ENCODE assay signal across 8 mouse cellular contexts in genomic region chr1:178275738-178276053, GRCm38 (mm10). TPM values are rescaled to one million over a fixed set of nuclear protein-coding genes. Genes with fewer than 3 reads are reported as not detected.
DNase-seq lines count a peak whose midpoint lies in the region; ATAC-seq and TF ChIP-seq lines count a peak whose summit lies in the region.

No protein-coding gene starts in this region.

- H3K4me3 ChIP-seq in heart, postnatal 0 days (ENCODE audit: low read depth, low read length), result peak overlapping the region; percentile 77
- H3K4me3 ChIP-seq in cortical plate, adult 2 months (ENCODE audit: insufficient read depth, low read length), result peak overlapping the region; percentile 34
- H3K4me3 ChIP-seq in hindbrain, embryonic 14.5 days (replicated peaks; ENCODE audit: low read length), result peak overlapping the region; percentile 53
- peak overlapping the region; percentile 64 for H3K4me3 ChIP-seq in midbrain, embryonic 13.5 days (replicated peaks)

- TF ChIP-seq CTCF in heart, postnatal 0 days (IDR thresholded peaks at IDR 0.05; ENCODE audit: low read depth), result no peak
- no peak for TF ChIP-seq CTCF in cortical plate, adult 2 months (IDR thresholded peaks at IDR 0.05; ENCODE audit: extremely low read depth, insufficient read depth, low read length)

- no peak for TF ChIP-seq POLR2A in cortical plate, adult 2 months (IDR thresholded peaks at IDR 0.05; ENCODE audit: extremely low read depth, insufficient read depth, low read length)

- H3K9me3 ChIP-seq in heart, postnatal 0 days (replicated peaks; ENCODE audit: control insufficient read depth, low read length), result no peaks in the 10 kb centered on the region
- no peaks in the 10 kb centered on the region for H3K9me3 ChIP-seq in hindbrain, embryonic 14.5 days (ENCODE audit: control insufficient read depth, low read length)
- H3K9me3 ChIP-seq in midbrain, embryonic 13.5 days, result no peaks in the 10 kb centered on the region

- ATAC-seq in heart, postnatal 0 days (ENCODE audit: insufficient read depth, low read depth), result peak; percentile 43; the same call in 1 of the 2 replicates
- peak; percentile 56 for ATAC-seq in hindbrain, embryonic 14.5 days (ENCODE audit: low FRiP score)
- peak; percentile 73 for ATAC-seq in midbrain, embryonic 13.5 days

- no peaks in the 10 kb centered on the region for H3K4me1 ChIP-seq in heart, postnatal 0 days (ENCODE audit: control insufficient read depth, insufficient read depth)
- H3K4me1 ChIP-seq in cortical plate, adult 2 months (ENCODE audit: control insufficient read depth, insufficient read depth, low read length), result no peaks in the 10 kb centered on the region
- H3K4me1 ChIP-seq in hindbrain, embryonic 14.5 days (replicated peaks; ENCODE audit: control insufficient read depth, insufficient read depth, low read length), result no peaks in the 10 kb centered on the region
- H3K4me1 ChIP-seq in midbrain, embryonic 13.5 days (replicated peaks), result 0 out of 2 replicates have a peak, but pooled peaks cover 7% of the 10 kb centered on the region

- peak overlapping the region; percentile 76 for H3K4me2 ChIP-seq in heart, postnatal 0 days (ENCODE audit: low read depth, low read length)
- H3K4me2 ChIP-seq in hindbrain, embryonic 14.5 days (replicated peaks), result peak overlapping the region; percentile 75
- H3K4me2 ChIP-seq in midbrain, embryonic 13.5 days (replicated peaks), result peak overlapping the region; percentile 66

- no peaks in the 10 kb centered on the region for H3K27me3 ChIP-seq in heart, postnatal 0 days (ENCODE audit: control insufficient read depth, insufficient read depth, low read length)
- no peaks in the 10 kb centered on the region for H3K27me3 ChIP-seq in hindbrain, embryonic 14.5 days (ENCODE audit: control insufficient read depth, insufficient read depth, low read length)
- no peaks in the 10 kb centered on the region for H3K27me3 ChIP-seq in midbrain, embryonic 13.5 days

- TF ChIP-seq EP300 in heart, postnatal 0 days (IDR thresholded peaks at IDR 0.05; ENCODE audit: low read depth), result no peak

- H3K9ac ChIP-seq in heart, postnatal 0 days (replicated peaks; ENCODE audit: low read depth, low read length), result peak overlapping the region; percentile 86
- H3K9ac ChIP-seq in hindbrain, embryonic 14.5 days, result peak overlapping the region; percentile 88
- H3K9ac ChIP-seq in midbrain, embryonic 13.5 days (replicated peaks), result peak overlapping the region; percentile 83

- no peak for DNase-seq in heart, postnatal 0 days (ENCODE audit: low spot score)
- DNase-seq in heart, postnatal 10 days, result no peak
- DNase-seq in hindbrain, embryonic 14.5 days (ENCODE audit: low spot score), result no peak
- DNase-seq in spleen, postnatal 14 days (ENCODE audit: low spot score in 2 of 2), result no peak
- DNase-seq in kidney, adult 8-10 months, result no peak
- no peak for DNase-seq in urinary bladder, postnatal 14 days (ENCODE audit: low spot score)

- intact Hi-C loops in heart, postnatal 10 days (cut with DNase I), result no loop called here

- no peak overlapping the region for H3K27ac ChIP-seq in heart, postnatal 0 days (ENCODE audit: low read depth)
- no peak overlapping the region for H3K27ac ChIP-seq in cortical plate, adult 2 months (ENCODE audit: insufficient read depth, low read length)
- H3K27ac ChIP-seq in hindbrain, embryonic 14.5 days, result peak overlapping the region; percentile 87
- H3K27ac ChIP-seq in midbrain, embryonic 13.5 days, result peak overlapping the region; percentile 87

- WGBS in heart, postnatal 0 days, result 9% methylated on average over 11 of the region's 11 CpGs
- WGBS in hindbrain, embryonic 14.5 days, result 8% methylated on average over 11 of the region's 11 CpGs
- 8% methylated on average over 11 of the region's 11 CpGs for WGBS in midbrain, embryonic 13.5 days

- H3K36me3 ChIP-seq in heart, postnatal 0 days (replicated peaks; ENCODE audit: control insufficient read depth, insufficient read depth, low read length), result no peaks in the 10 kb centered on the region
- no peaks in the 10 kb centered on the region for H3K36me3 ChIP-seq in hindbrain, embryonic 14.5 days (replicated peaks; ENCODE audit: control insufficient read depth, insufficient read depth)
- no peaks in the 10 kb centered on the region for H3K36me3 ChIP-seq in midbrain, embryonic 13.5 days

RNA-seq across cellular contexts. Expression of gene Cox20, which starts 43.2 kb away (rescaled TPM):
- 160 and 268 TPM in 2 replicates for total RNA-seq in heart, postnatal 0 days (2014; rRNA removed; ENCODE audit: low replicate concordance)
- 519 and 555 TPM in 2 replicates for polyA plus RNA-seq in heart, postnatal 0 days (2015; fragmentation: Nextera tagmentation; extraction: Ambion mirVana)
- total RNA-seq in heart, postnatal 10 days (2021), result 100 to 1,000 TPM; 128 to 134 TPM
- polyA plus RNA-seq in cortical plate, adult 2 months (2012; rRNA removed), result 62.8 and 63.5 TPM in 2 replicates
- 102 and 134 TPM in 2 replicates for polyA plus RNA-seq in hindbrain, embryonic 14.5 days (2014; fragmentation: Nextera tagmentation; extraction: Ambion mirVana)
- 160 and 172 TPM in 2 replicates for polyA plus RNA-seq in midbrain, embryonic 13.5 days (2015; fragmentation: Nextera tagmentation; extraction: Ambion mirVana)

Comparison
In these comparisons a context has a peak if more than half of its experiments do, and no peak if none do; other contexts are left out.
1. H3K27ac ChIP-seq: peak in hindbrain, embryonic 14.5 days (single experiment) and midbrain, embryonic 13.5 days (single experiment); none in heart, postnatal 0 days (single experiment) and cortical plate, adult 2 months (single experiment).
2. Peak in every context shown above with its lines, with median percentiles within 50 percentile points of each other: ATAC-seq, H3K4me2 ChIP-seq, H3K4me3 ChIP-seq and H3K9ac ChIP-seq.